Mouse (Mus musculus) G1E (cell line): Measurements from ENCODE around the gene Aste1.

Experiments used
- CTCF ChIP-seq: IDR thresholded peaks from 2 replicates; pipeline ENCODE4 v1.5.1; 2012; ENCODE audit warnings: low read depth, low read length, inconsistent platforms, mixed read lengths
- GATA1 ChIP-seq: IDR thresholded peaks from 2 replicates; pipeline ENCODE4 v1.6.1; 2012; ENCODE audit warnings: borderline replicate concordance, low read length, inconsistent platforms, mixed read lengths
- GATA2 ChIP-seq: IDR thresholded peaks from 2 replicates; pipeline ENCODE4 v1.6.1; 2012; ENCODE audit warnings: low read depth, low read length, inconsistent platforms, borderline replicate concordance
- POLR2AphosphoS5 ChIP-seq: IDR thresholded peaks from 2 replicates; pipeline ENCODE4 v1.6.1; 2012; ENCODE audit warnings: low read depth, low read length, inconsistent platforms; ENCODE audit not compliant: insufficient replicate concordance
- TAL1 ChIP-seq: conservative IDR thresholded peaks from 2 replicates; pipeline ENCODE4 v1.6.1; 2012; ENCODE audit warnings: low read depth, low read length, inconsistent platforms, mixed read lengths

- TF ChIP-seq CTCF (no peak), GATA2 (no peak), GATA1 (no peak), POLR2AphosphoS5 (no peak), TAL1 (no peak)
Measured at GRCm38 (mm10) chr9:105379533-105380145, 15.6 kb upstream of the Aste1 start.
